Mouse (Mus musculus): ENCODE data around the gene Rpp14. TPM values are rescaled to one million over a fixed set of nuclear protein-coding genes. Genes with fewer than 3 reads are reported as not detected.

The Rpp14 gene
- total and polyA plus RNA-seq, 2 experiments = 5.4 to 18.8 TPM

DNA sequence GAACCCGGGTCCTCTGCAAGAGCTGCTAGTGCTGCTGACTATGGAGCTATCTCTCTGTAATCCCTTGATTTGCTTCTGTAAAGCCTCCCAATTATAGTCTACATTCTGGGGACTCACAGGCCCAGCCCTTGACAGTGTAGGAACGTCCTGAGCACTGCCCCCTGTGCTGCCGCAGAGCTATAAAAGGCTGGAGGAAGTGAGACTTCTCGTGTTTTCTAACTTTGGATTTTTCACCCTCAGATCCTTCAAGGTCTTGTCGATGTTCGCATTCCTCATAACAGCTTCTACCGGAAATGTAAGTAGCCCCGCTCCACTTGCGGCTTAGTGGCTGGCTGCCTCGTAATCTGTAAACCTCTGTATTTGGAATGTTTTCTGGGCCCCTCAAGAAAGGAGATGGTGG is 30.8 kb upstream of the Rpp14 start:
- WGBS = 75% methylated on average over 10 of the region's 10 CpGs
- Histone ChIP-seq H3K79me2 (ENCODE audit: control insufficient read depth, insufficient read depth, low read length) (no peaks in the 10 kb centered on the region), H3K9ac (ENCODE audit: low read depth, low read length) (no peak overlapping the region), H3K27me3 (ENCODE audit: control insufficient read depth, insufficient read depth, low read length) (no peaks in the 10 kb centered on the region), H3K4me1 (ENCODE audit: control insufficient read depth, insufficient read depth, low read length) (0 out of 2 replicates have a peak, but pooled peaks cover 4% of the 10 kb centered on the region), H3K4me3 (ENCODE audit: insufficient read depth, low read depth, low read length) (no peak overlapping the region), H3K36me3 (ENCODE audit: control insufficient read depth, insufficient read depth, low read length) (peaks cover 32% of the 10 kb centered on the region), H3K27ac (replicated peaks; ENCODE audit: insufficient read depth, low read depth, low read length) (no peak overlapping the region)
- TF ChIP-seq CTCF (IDR thresholded peaks at IDR 0.05; ENCODE audit: low read depth, low read length) (no peak), POLR2A (IDR thresholded peaks at IDR 0.05; ENCODE audit: extremely low read depth, insufficient read depth, low read length) (no peak)
- DNase-seq (ENCODE audit: extremely low read depth, low read depth, low spot score) = no peak

DNA sequence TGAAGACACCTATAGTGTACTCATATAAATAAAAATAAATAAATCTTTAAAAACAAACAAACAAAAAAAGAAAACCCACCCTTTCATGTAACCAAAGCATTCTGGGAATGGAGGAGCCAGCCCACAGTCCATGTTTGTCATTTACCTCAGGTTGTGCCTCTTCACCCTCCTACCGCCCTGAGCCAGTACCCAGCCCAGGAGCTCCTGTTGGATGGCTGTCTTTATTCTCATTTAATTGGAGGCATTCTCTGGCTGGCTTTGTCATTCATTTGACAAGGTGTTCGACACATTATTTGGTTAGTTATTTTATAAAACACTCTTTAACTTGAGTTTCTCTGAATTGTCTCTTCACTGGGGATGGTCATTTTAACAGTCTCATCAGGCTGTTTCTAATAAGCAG is 28.3 kb upstream of the Rpp14 start:
- peaks cover 33% of the 10 kb centered on the region for H3K36me3 ChIP-seq (ENCODE audit: control insufficient read depth, insufficient read depth, low read length)
- H3K79me2 ChIP-seq (ENCODE audit: control insufficient read depth, insufficient read depth, low read length) = no peaks in the 10 kb centered on the region
- WGBS = 97% methylated on average over 2 of the region's 2 CpGs
- no peak overlapping the region for H3K27ac ChIP-seq (replicated peaks; ENCODE audit: insufficient read depth, low read depth, low read length)
- 0 out of 2 replicates have a peak, but pooled peaks cover under 1% of the 10 kb centered on the region for H3K4me1 ChIP-seq (ENCODE audit: control insufficient read depth, insufficient read depth, low read length)
- no peak overlapping the region for H3K9ac ChIP-seq (ENCODE audit: low read depth, low read length)
- TF ChIP-seq POLR2A (IDR thresholded peaks at IDR 0.05; ENCODE audit: extremely low read depth, insufficient read depth, low read length) (no peak), CTCF (IDR thresholded peaks at IDR 0.05; ENCODE audit: low read depth, low read length) (no peak)
- H3K27me3 ChIP-seq (ENCODE audit: control insufficient read depth, insufficient read depth, low read length) = no peaks in the 10 kb centered on the region
- no peak for DNase-seq (ENCODE audit: extremely low read depth, low read depth, low spot score)
- H3K4me3 ChIP-seq (ENCODE audit: insufficient read depth, low read depth, low read length) = no peak overlapping the region

GRCm38 (mm10) chr14:8052661-8053060 is 27.5 kb upstream of the Rpp14 start:
- Histone ChIP-seq H3K36me3 (ENCODE audit: control insufficient read depth, insufficient read depth, low read length) (peaks cover 31% of the 10 kb centered on the region), H3K79me2 (ENCODE audit: control insufficient read depth, insufficient read depth, low read length) (no peaks in the 10 kb centered on the region), H3K27ac (replicated peaks; ENCODE audit: insufficient read depth, low read depth, low read length) (no peak overlapping the region), H3K4me1 (ENCODE audit: control insufficient read depth, insufficient read depth, low read length) (no peaks in the 10 kb centered on the region), H3K9ac (ENCODE audit: low read depth, low read length) (no peak overlapping the region), H3K27me3 (ENCODE audit: control insufficient read depth, insufficient read depth, low read length) (no peaks in the 10 kb centered on the region), H3K4me3 (ENCODE audit: insufficient read depth, low read depth, low read length) (no peak overlapping the region)
- WGBS = 96% methylated on average over 7 of the region's 7 CpGs
- TF ChIP-seq CTCF (IDR thresholded peaks at IDR 0.05; ENCODE audit: low read depth, low read length) = no peak
- TF ChIP-seq POLR2A (IDR thresholded peaks at IDR 0.05; ENCODE audit: extremely low read depth, insufficient read depth, low read length) = no peak
- no peak for DNase-seq (ENCODE audit: extremely low read depth, low read depth, low spot score)

DNA sequence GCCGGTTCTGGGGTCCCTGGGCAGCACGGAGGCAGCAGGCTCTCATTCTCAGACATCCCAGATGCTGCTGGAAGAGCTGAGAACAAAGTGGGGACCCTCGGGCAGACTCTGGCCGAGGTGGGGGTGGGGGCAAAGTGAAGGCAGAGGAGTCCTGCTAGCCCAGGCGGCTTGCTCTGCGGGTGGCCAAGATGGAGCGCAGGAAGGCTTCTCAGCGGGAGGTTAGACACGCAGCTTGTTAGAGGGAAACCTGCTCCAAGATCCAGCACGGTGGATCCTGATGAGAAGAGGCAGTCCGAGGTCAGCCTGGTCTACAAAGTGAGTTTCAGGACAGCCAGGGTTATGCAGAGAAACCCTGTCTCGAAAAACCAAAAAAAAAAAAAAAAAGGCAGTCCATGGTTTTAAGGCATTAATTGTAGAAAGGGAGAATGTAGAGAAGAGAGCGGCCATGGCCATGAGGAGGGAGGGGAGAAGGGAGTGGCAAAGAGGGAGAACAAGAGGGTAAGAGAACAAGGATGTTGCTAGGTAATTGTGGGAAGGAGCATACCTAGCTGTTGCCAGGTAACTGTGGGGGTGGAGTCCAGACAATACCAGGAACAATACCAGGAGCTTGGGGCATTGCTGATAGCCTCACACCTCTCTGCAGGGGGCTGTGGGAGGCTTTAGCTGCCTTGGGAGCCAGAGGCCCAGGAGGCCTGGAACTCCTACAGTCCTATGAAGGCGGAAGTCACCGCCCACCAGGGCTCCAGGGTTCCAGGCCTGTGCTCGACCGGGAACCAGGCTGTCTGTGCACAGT is 25.7 kb upstream of the Rpp14 start:
- 84% methylated on average over 17 of the region's 17 CpGs for WGBS
- peaks cover 24% of the 10 kb centered on the region for H3K36me3 ChIP-seq (ENCODE audit: control insufficient read depth, insufficient read depth, low read length)
- no peaks in the 10 kb centered on the region for H3K79me2 ChIP-seq (ENCODE audit: control insufficient read depth, insufficient read depth, low read length)
- no peak overlapping the region for H3K4me3 ChIP-seq (ENCODE audit: insufficient read depth, low read depth, low read length)
- no peaks in the 10 kb centered on the region for H3K27me3 ChIP-seq (ENCODE audit: control insufficient read depth, insufficient read depth, low read length)
- no peak for DNase-seq (ENCODE audit: extremely low read depth, low read depth, low spot score)
- H3K4me1 ChIP-seq (ENCODE audit: control insufficient read depth, insufficient read depth, low read length) = no peaks in the 10 kb centered on the region
- H3K27ac ChIP-seq (replicated peaks; ENCODE audit: insufficient read depth, low read depth, low read length) = no peak overlapping the region
- no peak for TF ChIP-seq CTCF (IDR thresholded peaks at IDR 0.05; ENCODE audit: low read depth, low read length)
- no peak for TF ChIP-seq POLR2A (IDR thresholded peaks at IDR 0.05; ENCODE audit: extremely low read depth, insufficient read depth, low read length)
- no peak overlapping the region for H3K9ac ChIP-seq (ENCODE audit: low read depth, low read length)

- H3K27ac ChIP-seq (replicated peaks; ENCODE audit: insufficient read depth, low read depth, low read length) = no peak overlapping the region
- no peaks in the 10 kb centered on the region for H3K4me1 ChIP-seq (ENCODE audit: control insufficient read depth, insufficient read depth, low read length)
- peaks cover 21% of the 10 kb centered on the region for H3K36me3 ChIP-seq (ENCODE audit: control insufficient read depth, insufficient read depth, low read length)
- H3K4me3 ChIP-seq (ENCODE audit: insufficient read depth, low read depth, low read length) = no peak overlapping the region
- H3K9ac ChIP-seq (ENCODE audit: low read depth, low read length) = no peak overlapping the region
- H3K79me2 ChIP-seq (ENCODE audit: control insufficient read depth, insufficient read depth, low read length) = no peaks in the 10 kb centered on the region
- 89% methylated on average over 5 of the region's 5 CpGs for WGBS
- no peak for DNase-seq (ENCODE audit: extremely low read depth, low read depth, low spot score)
- TF ChIP-seq POLR2A (IDR thresholded peaks at IDR 0.05; ENCODE audit: extremely low read depth, insufficient read depth, low read length) (no peak), CTCF (IDR thresholded peaks at IDR 0.05; ENCODE audit: low read depth, low read length) (no peak)
- no peaks in the 10 kb centered on the region for H3K27me3 ChIP-seq (ENCODE audit: control insufficient read depth, insufficient read depth, low read length)
Measured at GRCm38 (mm10) chr14:8056076-8056475, 24.1 kb upstream of the Rpp14 start.

- Histone ChIP-seq H3K27me3 (ENCODE audit: control insufficient read depth, insufficient read depth, low read length) (no peaks in the 10 kb centered on the region), H3K9ac (ENCODE audit: low read depth, low read length) (no peak overlapping the region), H3K4me3 (ENCODE audit: insufficient read depth, low read depth, low read length) (no peak overlapping the region), H3K36me3 (ENCODE audit: control insufficient read depth, insufficient read depth, low read length) (peaks cover 10% of the 10 kb centered on the region; the same call in 1 of the 2 replicates), H3K27ac (replicated peaks; ENCODE audit: insufficient read depth, low read depth, low read length) (no peak overlapping the region), H3K4me1 (ENCODE audit: control insufficient read depth, insufficient read depth, low read length) (no peaks in the 10 kb centered on the region), H3K79me2 (ENCODE audit: control insufficient read depth, insufficient read depth, low read length) (no peaks in the 10 kb centered on the region)
- TF ChIP-seq CTCF (IDR thresholded peaks at IDR 0.05; ENCODE audit: low read depth, low read length) (no peak), POLR2A (IDR thresholded peaks at IDR 0.05; ENCODE audit: extremely low read depth, insufficient read depth, low read length) (no peak)
- DNase-seq (ENCODE audit: extremely low read depth, low read depth, low spot score) = no peak
- 96% methylated on average over 7 of the region's 7 CpGs for WGBS
Measured at GRCm38 (mm10) chr14:8059938-8060337, 20.2 kb upstream of the Rpp14 start.

Data from liver, adult 2 months (tissue).